8 mouse cellular contexts compared by ENCODE assay signal in the genomic region with DNA sequence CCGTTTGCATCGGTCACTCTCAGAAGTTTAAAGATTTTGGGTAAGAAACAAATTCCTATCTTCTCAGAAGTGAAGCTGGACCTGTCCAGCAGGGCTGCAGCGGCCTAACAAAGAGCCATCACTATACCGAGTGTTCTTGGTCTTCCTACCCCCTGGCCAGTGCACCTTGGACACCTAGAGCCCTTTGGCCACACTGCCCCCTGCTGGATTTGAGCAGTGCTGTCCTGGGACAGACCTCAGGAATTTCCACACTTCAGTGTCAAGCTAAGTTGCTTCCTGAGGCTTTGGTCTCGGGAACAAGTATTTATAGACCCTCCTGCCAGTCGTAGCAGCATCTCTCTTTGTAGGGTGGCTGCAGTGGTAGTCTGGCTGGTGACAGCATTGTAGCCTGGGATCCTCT. TPM values are rescaled to one million over a fixed set of nuclear protein-coding genes. Genes with fewer than 3 reads are reported as not detected.
A peak's percentile ranks its signal among the peaks of the same experiment; 100 is the strongest.
DNase-seq lines count a peak whose midpoint lies in the region; ATAC-seq and TF ChIP-seq lines count a peak whose summit lies in the region.
"Had no signal": no experiment of that assay in that cellular context is flagged by ENCODE, and none has a peak within 500 bp of the region (broad histone marks: within the 10 kb centered on the region; RNA-seq: fewer than 3 reads in every experiment).

No protein-coding gene starts in this region.

- no peaks in the 10 kb centered on the region for H3K27me3 ChIP-seq in kidney, embryonic 16.5 days (ENCODE audit: insufficient read depth, low read length)
- no peaks in the 10 kb centered on the region for H3K27me3 ChIP-seq in testis, adult 2 months (ENCODE audit: control insufficient read depth, insufficient read depth, low read length)
- H3K27me3 ChIP-seq: heart, embryonic 13.5 days had no signal

- H3K27ac ChIP-seq in ES-E14 (ENCODE audit: insufficient read depth, low read depth, low read length, poor library complexity, severe bottlenecking): no peak overlapping the region
- no peak overlapping the region for H3K27ac ChIP-seq in kidney, embryonic 16.5 days (ENCODE audit: low read length)
- H3K27ac ChIP-seq in testis, adult 2 months (ENCODE audit: control insufficient read depth, insufficient read depth, low read depth, low read length): no peak overlapping the region
- H3K27ac ChIP-seq: heart, embryonic 13.5 days had no signal

- no peak overlapping the region for H3K4me2 ChIP-seq in kidney, embryonic 16.5 days (replicated peaks; ENCODE audit: low read depth, low read length)
- H3K4me2 ChIP-seq: heart, embryonic 13.5 days had no signal

- TF ChIP-seq POLR2A in testis, adult 2 months (IDR thresholded peaks at IDR 0.05; ENCODE audit: control insufficient read depth, low read depth, low read length): no peak

- no peak overlapping the region for H3K9ac ChIP-seq in ES-E14 (ENCODE audit: insufficient read depth, low read depth, low read length, poor library complexity, severe bottlenecking)
- no peak overlapping the region for H3K9ac ChIP-seq in kidney, embryonic 16.5 days (replicated peaks; ENCODE audit: low read length)
- H3K9ac ChIP-seq: heart, embryonic 13.5 days had no signal

- no peak overlapping the region for H3K4me3 ChIP-seq in ES-E14 (ENCODE audit: insufficient read depth in 1 of 2, low read depth in 1 of 2, low read length in 2 of 2, poor library complexity in 1 of 2, severe bottlenecking in 1 of 2)
- no peak overlapping the region for H3K4me3 ChIP-seq in kidney, embryonic 16.5 days (ENCODE audit: low read length)
- H3K4me3 ChIP-seq in testis, adult 2 months (ENCODE audit: control insufficient read depth, low read depth, low read length): no peak overlapping the region
- H3K4me3 ChIP-seq: heart, embryonic 13.5 days had no signal

- H3K36me3 ChIP-seq in ES-E14 (ENCODE audit: control insufficient read depth, insufficient read depth, low read length, poor library complexity, severe bottlenecking): peaks cover 58% of the 10 kb centered on the region
- peaks cover 22% of the 10 kb centered on the region for H3K36me3 ChIP-seq in kidney, embryonic 16.5 days (ENCODE audit: insufficient read depth, low read length)
- H3K36me3 ChIP-seq in testis, adult 2 months (ENCODE audit: control insufficient read depth, insufficient read depth, low read length): no peaks in the 10 kb centered on the region; the same call in 1 of the 2 replicates

- no peaks in the 10 kb centered on the region; a peak in 1 of 4 replicates for H3K4me1 ChIP-seq in ES-E14 (ENCODE audit: control insufficient read depth in 2 of 2, insufficient read depth in 2 of 2, low read length in 2 of 2, poor library complexity in 1 of 2)
- no peaks in the 10 kb centered on the region for H3K4me1 ChIP-seq in kidney, embryonic 16.5 days (ENCODE audit: insufficient read depth, low read length)
- no peaks in the 10 kb centered on the region for H3K4me1 ChIP-seq in testis, adult 2 months (ENCODE audit: control insufficient read depth, insufficient read depth, low read length)

- 45% methylated on average over 6 of the region's 6 CpGs for WGBS in kidney, embryonic 16.5 days

- ATAC-seq in kidney, embryonic 16.5 days (ENCODE audit: low FRiP score, low TSS enrichment): peak; percentile 85
- ATAC-seq in megakaryocyte, adult 5-6 weeks (ENCODE audit: poor library complexity, severe bottlenecking): peak; percentile 88

- H3K9me3 ChIP-seq in ES-E14 (ENCODE audit: control insufficient read depth, insufficient read depth, low read depth, low read length): no peaks in the 10 kb centered on the region
- H3K9me3 ChIP-seq in kidney, embryonic 16.5 days (ENCODE audit: low read length): no peaks in the 10 kb centered on the region
- H3K9me3 ChIP-seq: heart, embryonic 13.5 days had no signal

- peak; percentile 59 for DNase-seq in A20 (ENCODE audit: low read depth, low spot score)
- no peak for DNase-seq in ES-E14 (ENCODE audit: low read depth, low spot score)
- peak; percentile 88 for DNase-seq in cerebellum, adult 9-10 months
- peak; percentile 44 for DNase-seq in heart, adult 8-10 months (ENCODE audit: low spot score)

- peak; percentile 76; the same call in 1 of the 2 replicates for TF ChIP-seq CTCF in testis, adult 2 months (IDR thresholded peaks at IDR 0.05; ENCODE audit: control insufficient read depth, insufficient read depth, insufficient replicate concordance, low read depth, low read length)

- in situ Hi-C loops in ES-E14 (cut with MboI; ENCODE audit: low sequenced_read_pairs in 2 of 2, unreplicated experiment in 2 of 2): no loop called here

TF ChIP-seq in ES-E14, 5 proteins besides CTCF, POLR2A, EP300 and RAD21:
- TF ChIP-seq MAFK (IDR thresholded peaks at IDR 0.05; ENCODE audit: insufficient read depth, low read depth, low read length) (no peak), ZC3H11A (IDR thresholded peaks at IDR 0.05; ENCODE audit: borderline replicate concordance, low read depth, low read length) (0 out of 2 replicates have a peak, but pooled peaks have one; percentile 7), ZNF384 (IDR thresholded peaks at IDR 0.05; ENCODE audit: low read depth, low read length) (no peak)

RNA-seq across cellular contexts. Expression of gene Rnf114, which starts 29.5 kb away (rescaled TPM):
- 39.3 and 48.1 TPM in 2 replicates for total RNA-seq in ES-E14 (2012; rRNA removed)
- 10 to 100 TPM; 66.2 to 82.2 (median 75.4) TPM for total RNA-seq in heart, adult 8-10 months (2022)
- 104 and 108 TPM in 2 replicates for polyA plus RNA-seq in kidney, embryonic 16.5 days (2015; fragmentation: Nextera tagmentation; extraction: Ambion mirVana)
- 59.7 and 61.7 TPM in 2 replicates for total RNA-seq in megakaryocyte, adult 5-6 weeks (2015)
- 36.3 and 37.8 TPM in 2 replicates for total RNA-seq in megakaryocyte, adult 5-6 weeks (2017)
- 69.1 and 70.1 TPM in 2 replicates for polyA plus RNA-seq in testis, adult 2 months (2012; rRNA removed)

RNA-seq across cellular contexts. Expression of gene Spata2, which starts 29.7 kb away (rescaled TPM):
- 10.0 and 11.0 TPM in 2 replicates for total RNA-seq in ES-E14 (2012; rRNA removed)
- total RNA-seq in heart, adult 8-10 months (2022): 10 to 100 TPM; 10.3 to 17.0 (median 15.9) TPM
- 18.3 and 21.2 TPM in 2 replicates for polyA plus RNA-seq in kidney, embryonic 16.5 days (2015; fragmentation: Nextera tagmentation; extraction: Ambion mirVana)
- 9.0 and 11.3 TPM in 2 replicates for total RNA-seq in megakaryocyte, adult 5-6 weeks (2015)
- total RNA-seq in megakaryocyte, adult 5-6 weeks (2017): 6.3 and 10.3 TPM in 2 replicates
- polyA plus RNA-seq in testis, adult 2 months (2012; rRNA removed): 14.9 and 15.0 TPM in 2 replicates

RNA-seq across cellular contexts. Expression of gene Slc9a8, which starts 41.4 kb away (rescaled TPM):
- 38.6 and 54.4 TPM in 2 replicates for total RNA-seq in ES-E14 (2012; rRNA removed)
- 10 to 100 TPM; 24.6 to 30.5 (median 25.6) TPM for total RNA-seq in heart, adult 8-10 months (2022)
- polyA plus RNA-seq in kidney, embryonic 16.5 days (2015; fragmentation: Nextera tagmentation; extraction: Ambion mirVana): 20.7 and 25.7 TPM in 2 replicates
- 19.1 and 27.9 TPM in 2 replicates for total RNA-seq in megakaryocyte, adult 5-6 weeks (2015)
- total RNA-seq in megakaryocyte, adult 5-6 weeks (2017): 17.2 and 24.7 TPM in 2 replicates
- 53.5 and 63.4 TPM in 2 replicates for polyA plus RNA-seq in testis, adult 2 months (2012; rRNA removed)
